Mouse (Mus musculus): ENCODE measurements around the gene Fnbp4.

DNA sequence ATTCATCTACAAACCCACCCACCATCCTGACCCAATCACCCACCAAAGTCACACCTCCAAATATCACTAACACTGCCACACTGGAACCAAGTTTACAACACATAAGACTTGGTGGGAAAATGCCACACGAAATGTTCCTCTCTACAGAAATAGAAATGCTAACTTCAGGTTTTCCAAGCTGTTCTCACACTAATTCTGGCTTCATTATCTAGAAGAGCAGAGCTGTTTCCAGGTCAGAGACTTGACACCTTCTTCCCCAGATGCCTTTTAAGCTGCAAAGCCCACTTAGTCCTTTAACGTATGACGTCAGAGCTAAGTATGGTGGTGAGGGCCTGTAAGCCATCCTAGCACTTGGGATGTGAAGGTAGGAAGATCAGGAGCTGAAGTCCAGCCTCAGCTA is 73.5 kb downstream of the Fnbp4 start:
- no peak for TF ChIP-seq TAL1 (IDR thresholded peaks at IDR 0.05; ENCODE audit: low read length)
- no peak for TF ChIP-seq GATA1 (IDR thresholded peaks at IDR 0.05; ENCODE audit: low read length)
